Mouse (Mus musculus) T-helper 2 cell (primary cell): ENCODE measurements around the gene Slc6a5.

ENCODE experiments used
- in situ Hi-C: fragments of 300-600 bp; cut with MboI, MseI; formaldehyde crosslinking; loops from one replicate; pipeline ENCODE4 v1.15.1; 2025; ENCODE audit warnings: high pct_unique_total_duplicates

Gene Slc6a5

GRCm38 (mm10) chr7:49981511-49982227, 71.7 kb downstream of the Slc6a5 start:
- in situ Hi-C loops, result no loop called here

GRCm38 (mm10) chr7:49984698-49985097, 74.8 kb downstream of the Slc6a5 start:
- in situ Hi-C loops, result no loop called here

GRCm38 (mm10) chr7:49985947-49986346, 76.0 kb downstream of the Slc6a5 start:
- in situ Hi-C loops, result no loop called here

- in situ Hi-C loops, result no loop called here
Measured at GRCm38 (mm10) chr7:49999321-49999720, 89.4 kb downstream of the Slc6a5 start.

GRCm38 (mm10) chr7:50005268-50005667, 95.3 kb downstream of the Slc6a5 start:
- in situ Hi-C loops, result no loop called here
